Mouse (Mus musculus) Patski (cell line): ENCODE measurements around the gene Rapsn. TPM values are rescaled to one million over a fixed set of nuclear protein-coding genes. Genes with fewer than 3 reads are reported as not detected.
A peak's percentile ranks its signal among the peaks of the same experiment; 100 is the strongest.

Experiments
- ATAC-seq: fragments of 100-300 bp; one replicate; pipeline ENCODE4 v1.8.0; 2021
- CTCF ChIA-PET: fragments of 350-600 bp; sonication (Branson Sonifier 250); formaldehyde crosslinking; loops from one replicate; lab custom pipeline; 2022; ENCODE audit warnings: inconsistent platforms; lab: Charles Lee
- POLR2A ChIA-PET: fragments of 350-600 bp; sonication (Branson Sonifier 250); formaldehyde crosslinking; loops from one replicate; lab custom pipeline; 2022; ENCODE audit warnings: antibody characterized with exemption, inconsistent platforms; lab: Charles Lee
- DNase-seq: peaks from one replicate; pipeline ENCODE4 v3.0.0-alpha.2; 2011; ENCODE audit warnings: low read depth, low spot score
- H3K27me3 ChIP-seq: fragments of 371-371 bp; one replicate; pipeline ENCODE4 v1.5.1; 2021
- CTCF ChIP-seq: fragments of 100-300 bp; IDR thresholded peaks from one replicate; pipeline ENCODE4 v1.5.1; 2021
- in situ Hi-C: fragments of 300-500 bp; cut with MboI; formaldehyde crosslinking; loops from 3 replicates; pipeline ENCODE4 v1.11.1; 2018; ENCODE audit warnings: low pct_unique_long_range_greater_than_20kb, mixed read lengths
- polyA plus RNA-seq: library from polyadenylated mRNA; unstranded; gene quantifications from one replicate; pipeline ENCODE4 v1.2.3, GENCODE M21; 2021

The Rapsn gene
- polyA plus RNA-seq, 1 experiment from 2014 or later = 1.2 TPM

GRCm38 (mm10) chr2:91052752-91053151, 17.3 kb downstream of the Rapsn start:
- TF ChIP-seq CTCF = no peak

GRCm38 (mm10) chr2:91053181-91053933, 17.9 kb downstream of the Rapsn start:
- CTCF ChIA-PET = interaction anchor here (0.7 to 1.6 kb wide), 9 partner anchors 8 to 186 kb away, joined by 3 to 5 read pairs (median 4); no protein-coding TSS in a partner anchor
- no peak for TF ChIP-seq CTCF

More at GRCm38 (mm10) chr2:91052752-91053151, 17.3 kb downstream of the Rapsn start:
- ChIA-PET CTCF (interaction anchor here (0.7 to 1.6 kb wide), 10 partner anchors 9 to 186 kb away, joined by 3 to 5 read pairs (median 4); no protein-coding TSS in a partner anchor), POLR2A (interaction anchor here (0.7 kb wide), 1 partner anchor 94 kb away, joined by 7 read pairs; no protein-coding TSS in a partner anchor)
- DNase-seq (no peak), ATAC-seq (no peak)
- in situ Hi-C loops = no loop called here
- H3K27me3 ChIP-seq = no peaks in the 10 kb centered on the region

GRCm38 (mm10) chr2:91053934-91054382, 18.5 kb downstream of the Rapsn start, which contains the start of gene Psmc3:
Gene Psmc3, plus strand, starts transcription at chr2:91054009.
- no peak for DNase-seq
- ChIA-PET CTCF (interaction anchor here (0.7 kb wide), 1 partner anchor 12 kb away, joined by 3 read pairs; no protein-coding TSS in a partner anchor), POLR2A (interaction anchor here (1.1 kb wide), 1 partner anchor 10 kb away, joined by 3 read pairs; no protein-coding TSS in a partner anchor)
- peak; percentile 91 for ATAC-seq
- TF ChIP-seq CTCF = no peak
- in situ Hi-C loops = no loop called here
- H3K27me3 ChIP-seq = no peaks in the 10 kb centered on the region

More at GRCm38 (mm10) chr2:91053181-91053933, 17.9 kb downstream of the Rapsn start:
- POLR2A ChIA-PET = interaction anchor here (0.7 to 1.1 kb wide), 2 partner anchors 11 to 94 kb away, joined by 3 to 7 read pairs; no protein-coding TSS in a partner anchor
- ATAC-seq (peak; percentile 32), DNase-seq (no peak)
- in situ Hi-C loops = no loop called here
- H3K27me3 ChIP-seq = no peaks in the 10 kb centered on the region

- POLR2A ChIA-PET = interaction anchor here (0.9 to 1.2 kb wide), 2 partner anchors 15 to 200 kb away, joined by 4 to 5 read pairs; no protein-coding TSS in a partner anchor
Measured at GRCm38 (mm10) chr2:91058435-91058834, 23.0 kb downstream of the Rapsn start.

GRCm38 (mm10) chr2:91059376-91059775, 24.0 kb downstream of the Rapsn start:
- DNase-seq = no peak
- no peaks in the 10 kb centered on the region for H3K27me3 ChIP-seq
- in situ Hi-C loops = no loop called here
- no peak for ATAC-seq
- POLR2A ChIA-PET = interaction anchor here (1.2 to 1.7 kb wide), 2 partner anchors 10 to 16 kb away, joined by 4 to 11 read pairs; partner anchors contain the start of gene Slc39a13
- no peak for TF ChIP-seq CTCF
- CTCF ChIA-PET = no interaction called here

More at GRCm38 (mm10) chr2:91058435-91058834, 23.0 kb downstream of the Rapsn start:
- in situ Hi-C loops = no loop called here
- CTCF ChIA-PET = no interaction called here
- no peaks in the 10 kb centered on the region for H3K27me3 ChIP-seq
- no peak for TF ChIP-seq CTCF
- DNase-seq (no peak), ATAC-seq (no peak)

GRCm38 (mm10) chr2:91060544-91061355, 25.3 kb downstream of the Rapsn start:
- DNase-seq (no peak), ATAC-seq (no peak)
- ChIA-PET POLR2A (interaction anchor here (0.7 to 1.7 kb wide), 7 partner anchors 9 to 287 kb away, joined by 3 to 11 read pairs (median 4); partner anchors contain the start of gene Slc39a13), CTCF (interaction anchor here (0.7 to 1.9 kb wide), 7 partner anchors 8 to 194 kb away, joined by 3 to 10 read pairs (median 5); no protein-coding TSS in a partner anchor)
- in situ Hi-C loops = loop anchor here (5.0 kb wide), 1 partner anchor 198 kb away; no protein-coding TSS in a partner anchor
- TF ChIP-seq CTCF = no peak
- no peaks in the 10 kb centered on the region for H3K27me3 ChIP-seq

- POLR2A ChIA-PET = interaction anchor here (0.6 to 1.6 kb wide), 2 partner anchors 9 to 11 kb away, joined by 3 to 5 read pairs; partner anchors contain the start of gene Slc39a13
- H3K27me3 ChIP-seq = no peaks in the 10 kb centered on the region
- CTCF ChIA-PET = interaction anchor here (1.0 to 1.9 kb wide), 5 partner anchors 10 to 195 kb away, joined by 3 to 10 read pairs (median 6); no protein-coding TSS in a partner anchor
- ATAC-seq (peak; percentile 89), DNase-seq (peak; percentile 95)
- TF ChIP-seq CTCF = no peak
- in situ Hi-C loops = loop anchor here (5.0 kb wide), 1 partner anchor 200 kb away; no protein-coding TSS in a partner anchor
Measured at GRCm38 (mm10) chr2:91061849-91062481, 26.5 kb downstream of the Rapsn start.

GRCm38 (mm10) chr2:91062779-91063606, 27.6 kb downstream of the Rapsn start:
- no peak for DNase-seq
- ChIA-PET POLR2A (interaction anchor here (0.9 to 1.6 kb wide), 2 partner anchors 8 to 158 kb away, joined by 3 to 5 read pairs; partner anchors contain the start of gene Slc39a13), CTCF (no interaction called here)
- TF ChIP-seq CTCF = no peak
- no peak for ATAC-seq
- in situ Hi-C loops = loop anchor here (5.0 kb wide), 1 partner anchor 201 kb away; no protein-coding TSS in a partner anchor
- H3K27me3 ChIP-seq = no peaks in the 10 kb centered on the region
